Mouse (Mus musculus): Measurements from ENCODE around the gene Khdc1a. TPM values are rescaled to one million over a fixed set of nuclear protein-coding genes. Genes with fewer than 3 reads are reported as not detected.
"Not testable (repeated sequence)": the region's sequence is repeated elsewhere in the genome, so short reads cannot be mapped to it uniquely, and the experiment has no call there.

The Khdc1a gene
- not detected for total RNA-seq (2021)
- long read RNA-seq, experiment 1, result 0 reads
- long read RNA-seq, experiment 2, result 0 reads

GRCm38 (mm10) chr1:21349341-21349740, at the start of gene Khdc1a:
Khdc1a (plus strand) TSS chr1:21349641.
- no peak for DNase-seq
- intact Hi-C loops (cut with DNase I; ENCODE audit: low total_unique reads), result loop anchor here (10.0 kb wide), 1 partner anchor 135 kb away; the partner anchor contains the start of gene Tmem14a

GRCm38 (mm10) chr1:21299826-21300225, 49.6 kb upstream of the Khdc1a start:
- intact Hi-C loops (cut with DNase I; ENCODE audit: low total_unique reads), result no loop called here
- DNase-seq, result no peak

- DNase-seq, result no peak
- intact Hi-C loops (cut with DNase I; ENCODE audit: low total_unique reads), result no loop called here
Measured at GRCm38 (mm10) chr1:21301686-21302085, 47.8 kb upstream of the Khdc1a start.

DNA sequence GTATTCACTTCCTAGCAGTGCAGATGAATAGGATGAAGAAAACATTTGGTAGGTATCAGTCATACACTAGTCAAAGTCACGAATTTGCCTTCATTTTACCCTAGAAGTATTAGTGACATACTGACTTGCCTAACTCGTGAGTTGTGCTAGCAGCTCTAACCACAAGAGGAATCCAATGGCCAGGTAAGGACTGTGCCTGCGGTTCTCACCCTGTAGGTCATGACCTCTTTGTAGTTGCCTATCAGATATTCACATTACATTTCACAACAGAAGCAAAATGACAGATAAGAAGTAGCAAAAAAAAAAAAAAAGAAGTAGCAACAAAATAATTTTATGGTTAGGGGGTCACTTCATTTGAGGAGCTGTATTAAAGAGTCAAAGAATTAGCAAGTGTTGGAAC, 45.3 kb upstream of the Khdc1a start:
- intact Hi-C loops (cut with DNase I; ENCODE audit: low total_unique reads), result no loop called here
- DNase-seq, result no peak

DNA sequence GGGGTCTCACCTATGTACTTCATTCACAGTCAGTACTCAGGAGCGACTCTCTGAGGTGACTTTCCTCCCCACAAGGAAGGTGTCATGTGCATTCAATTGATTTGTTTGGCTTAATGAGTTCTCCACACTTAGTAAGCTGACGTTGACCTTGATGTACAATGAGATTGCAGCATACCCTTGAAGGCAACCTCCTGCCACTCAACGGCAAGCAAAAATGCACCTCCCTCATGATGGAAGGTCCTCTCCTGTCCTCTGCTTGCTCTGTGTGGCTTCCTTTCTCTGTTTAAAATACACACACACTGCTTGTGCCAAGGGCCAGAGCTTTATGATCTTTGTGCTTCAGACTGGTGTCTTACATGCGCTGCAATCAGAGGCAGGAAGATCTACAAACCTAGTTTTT, 44.8 kb upstream of the Khdc1a start:
- intact Hi-C loops (cut with DNase I; ENCODE audit: low total_unique reads), result no loop called here
- no peak for DNase-seq

DNA sequence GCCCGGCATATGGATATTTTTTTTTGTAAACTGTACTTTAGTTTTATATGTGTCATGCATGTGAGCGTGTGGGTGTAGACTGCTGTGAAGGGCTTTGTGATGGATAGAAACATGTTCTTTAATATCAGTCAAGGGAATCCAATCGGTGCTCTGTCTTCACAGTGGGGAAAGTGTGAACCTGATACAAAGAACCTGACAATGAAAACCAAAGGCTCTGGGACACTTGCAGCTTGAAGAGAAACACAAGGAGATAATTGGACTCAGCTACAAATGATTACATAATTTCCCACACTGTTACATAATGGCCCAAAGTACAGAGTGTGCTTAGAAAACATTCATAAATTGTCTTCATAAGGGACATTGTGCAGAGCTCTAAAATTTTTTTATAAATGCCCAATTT, 44.0 kb upstream of the Khdc1a start:
- DNase-seq, result no peak
- intact Hi-C loops (cut with DNase I; ENCODE audit: low total_unique reads), result no loop called here

GRCm38 (mm10) chr1:21314336-21314735, 35.1 kb upstream of the Khdc1a start:
- intact Hi-C loops (cut with DNase I; ENCODE audit: low total_unique reads), result no loop called here

DNA sequence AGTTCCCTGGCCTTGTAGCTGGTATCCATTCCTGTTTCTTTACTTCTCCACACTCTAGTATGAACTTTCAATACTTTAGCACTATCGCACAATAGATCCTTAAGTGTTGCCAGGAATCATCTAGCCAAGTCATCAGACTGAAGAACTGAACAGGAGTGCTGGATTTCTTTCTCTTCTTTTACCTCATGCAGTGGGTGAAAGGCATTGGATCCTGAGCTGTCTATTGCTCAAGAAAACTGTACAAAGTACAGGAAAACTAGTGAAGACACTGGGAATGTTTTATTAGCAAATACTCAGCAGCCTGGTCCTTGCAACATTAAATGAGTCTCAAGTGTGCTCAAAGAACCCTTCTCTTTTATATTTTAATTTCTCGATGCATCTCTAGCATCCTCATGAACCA, 33.7 kb upstream of the Khdc1a start:
- intact Hi-C loops (cut with DNase I; ENCODE audit: low total_unique reads), result no loop called here
- DNase-seq, result no peak

More at GRCm38 (mm10) chr1:21314336-21314735, 35.1 kb upstream of the Khdc1a start:
- DNase-seq, result no peak

DNA sequence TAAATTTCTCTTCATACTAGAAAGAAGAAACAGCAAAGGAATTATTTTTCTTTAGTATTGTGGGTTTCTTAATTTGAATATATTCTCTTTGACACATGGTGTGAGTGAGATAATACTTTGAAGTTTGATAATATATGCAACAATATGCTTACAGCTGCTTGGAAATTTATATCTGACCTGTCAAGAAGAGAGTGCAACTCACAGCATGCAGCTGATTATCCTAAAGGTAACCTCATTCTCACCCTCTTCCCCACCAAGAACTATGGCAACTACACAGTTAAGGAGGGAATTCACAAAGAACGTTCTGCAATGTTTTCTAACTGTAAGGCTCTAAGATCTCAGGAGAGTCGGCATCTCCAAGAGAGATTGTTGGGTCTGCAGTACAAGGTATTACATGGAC, 33.1 kb upstream of the Khdc1a start:
- no peak for DNase-seq
- intact Hi-C loops (cut with DNase I; ENCODE audit: low total_unique reads), result no loop called here

DNA sequence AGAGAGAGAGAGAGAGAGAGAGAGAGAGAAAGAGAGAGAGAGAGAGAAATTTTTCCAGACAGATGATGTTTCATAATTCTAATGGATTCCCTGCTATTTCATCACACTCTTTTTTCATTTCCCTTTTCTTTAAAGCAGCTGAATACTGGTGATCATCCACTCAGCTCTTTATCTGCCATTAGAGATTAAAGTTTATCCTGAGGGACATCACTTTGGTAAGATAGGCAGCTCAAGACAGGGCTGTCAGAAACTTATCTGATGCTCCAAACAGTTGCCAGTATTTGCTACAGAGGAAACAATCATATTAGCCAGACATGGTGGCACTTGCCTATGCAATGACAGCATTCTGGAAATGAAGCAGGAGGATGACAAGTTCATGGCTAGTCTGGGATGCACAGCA, 31.2 kb upstream of the Khdc1a start:
- intact Hi-C loops (cut with DNase I; ENCODE audit: low total_unique reads), result no loop called here
- no peak for DNase-seq

- intact Hi-C loops (cut with DNase I; ENCODE audit: low total_unique reads); DNase-seq: not testable (repeated sequence)
Measured at GRCm38 (mm10) chr1:21320271-21320670, 29.2 kb upstream of the Khdc1a start.

DNA sequence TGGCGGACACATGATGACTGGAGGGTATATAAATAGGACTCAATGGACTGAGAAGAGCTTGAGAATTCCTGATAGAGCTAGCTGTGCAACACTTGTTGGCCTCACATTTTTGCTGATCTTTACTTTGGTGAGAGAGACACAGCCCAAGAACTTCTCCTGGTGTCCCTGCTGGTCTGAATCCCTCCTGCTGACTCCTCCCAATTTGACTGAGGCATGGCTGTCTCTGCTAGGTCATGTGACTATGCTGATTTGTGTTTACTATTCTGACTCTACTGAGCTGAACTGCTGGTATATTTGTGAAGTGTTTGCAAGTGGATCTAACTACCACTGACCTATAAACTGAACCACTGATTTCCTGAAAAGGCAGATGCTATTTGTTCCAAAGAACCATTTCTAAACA, 27.8 kb upstream of the Khdc1a start:
- intact Hi-C loops (cut with DNase I; ENCODE audit: low total_unique reads), result no loop called here

DNA sequence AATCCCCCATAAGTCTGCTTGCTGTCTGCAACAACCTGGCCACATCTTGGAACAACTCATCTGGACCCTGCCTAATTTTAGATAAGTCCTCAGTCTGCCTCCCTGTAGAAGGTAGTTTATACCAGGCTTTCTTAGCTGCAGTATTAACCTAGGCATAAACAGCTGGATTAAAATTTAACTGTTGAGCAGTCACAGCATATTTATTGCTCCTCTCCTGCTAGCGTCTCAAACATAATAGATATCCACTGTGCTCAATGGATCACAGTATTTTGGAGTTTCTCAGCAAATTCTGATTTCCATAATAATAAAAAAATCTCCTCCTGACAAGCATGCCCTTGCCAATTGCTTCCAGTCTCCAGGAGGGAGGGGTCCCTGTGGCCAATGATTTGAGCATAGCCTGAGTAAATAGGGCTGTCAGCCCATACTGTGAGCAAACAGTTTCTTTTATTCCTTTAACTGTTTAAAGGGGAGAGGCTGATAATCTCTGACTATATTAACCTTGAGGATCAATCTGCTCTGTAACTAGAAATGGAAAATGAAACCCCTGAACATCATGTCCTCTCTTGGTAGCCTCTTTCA, 25.4 kb upstream of the Khdc1a start:
- DNase-seq, result no peak

More for the DNA sequence above, 27.8 kb upstream of the Khdc1a start:
- no peak for DNase-seq

DNA sequence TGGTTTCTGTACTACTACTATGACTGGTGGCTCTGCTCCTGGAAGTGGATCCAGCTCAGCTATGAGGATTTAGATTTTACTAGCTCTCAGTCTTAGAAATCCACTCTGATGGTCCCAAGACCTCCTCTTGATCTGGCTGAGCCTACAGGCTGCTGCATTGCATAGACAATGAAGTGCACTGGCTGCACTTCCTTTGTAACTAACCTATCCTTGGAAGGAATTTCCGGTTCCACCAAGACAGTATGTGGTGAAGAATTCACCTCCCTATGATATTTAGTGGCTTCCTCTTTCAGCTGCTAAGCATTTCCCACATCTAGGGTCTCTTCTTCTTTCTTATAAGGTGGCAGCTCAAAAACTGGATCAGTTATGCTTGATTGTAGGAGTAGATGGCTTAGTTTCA, 24.8 kb upstream of the Khdc1a start:
- intact Hi-C loops (cut with DNase I; ENCODE audit: low total_unique reads), result no loop called here

More for the DNA sequence above, 25.4 kb upstream of the Khdc1a start:
- intact Hi-C loops (cut with DNase I; ENCODE audit: low total_unique reads), result no loop called here

DNA sequence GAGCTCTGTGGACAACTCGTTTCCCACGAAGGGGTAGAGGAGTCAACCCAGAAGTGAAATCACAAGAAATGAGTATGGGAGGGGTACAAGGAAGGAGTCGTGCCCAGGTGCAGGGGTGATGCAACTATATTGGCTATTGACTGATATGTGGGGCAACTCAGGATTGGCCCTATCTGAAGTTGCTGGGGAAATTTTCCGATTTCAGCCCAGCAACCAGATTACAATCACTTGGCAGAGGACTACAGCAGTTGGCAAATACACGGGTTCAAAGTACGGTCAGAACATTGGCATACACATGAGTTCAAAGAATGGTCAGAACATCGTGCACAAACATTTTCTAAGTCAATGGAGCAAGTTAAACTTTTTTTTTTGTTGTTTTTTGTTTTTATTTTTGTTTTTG, 22.7 kb upstream of the Khdc1a start:
- intact Hi-C loops (cut with DNase I; ENCODE audit: low total_unique reads), result no loop called here
- no peak for DNase-seq

More for the DNA sequence above, 24.8 kb upstream of the Khdc1a start:
- no peak for DNase-seq

- DNase-seq, result not testable (repeated sequence)
Measured at GRCm38 (mm10) chr1:21331161-21331560, 18.3 kb upstream of the Khdc1a start.

DNA sequence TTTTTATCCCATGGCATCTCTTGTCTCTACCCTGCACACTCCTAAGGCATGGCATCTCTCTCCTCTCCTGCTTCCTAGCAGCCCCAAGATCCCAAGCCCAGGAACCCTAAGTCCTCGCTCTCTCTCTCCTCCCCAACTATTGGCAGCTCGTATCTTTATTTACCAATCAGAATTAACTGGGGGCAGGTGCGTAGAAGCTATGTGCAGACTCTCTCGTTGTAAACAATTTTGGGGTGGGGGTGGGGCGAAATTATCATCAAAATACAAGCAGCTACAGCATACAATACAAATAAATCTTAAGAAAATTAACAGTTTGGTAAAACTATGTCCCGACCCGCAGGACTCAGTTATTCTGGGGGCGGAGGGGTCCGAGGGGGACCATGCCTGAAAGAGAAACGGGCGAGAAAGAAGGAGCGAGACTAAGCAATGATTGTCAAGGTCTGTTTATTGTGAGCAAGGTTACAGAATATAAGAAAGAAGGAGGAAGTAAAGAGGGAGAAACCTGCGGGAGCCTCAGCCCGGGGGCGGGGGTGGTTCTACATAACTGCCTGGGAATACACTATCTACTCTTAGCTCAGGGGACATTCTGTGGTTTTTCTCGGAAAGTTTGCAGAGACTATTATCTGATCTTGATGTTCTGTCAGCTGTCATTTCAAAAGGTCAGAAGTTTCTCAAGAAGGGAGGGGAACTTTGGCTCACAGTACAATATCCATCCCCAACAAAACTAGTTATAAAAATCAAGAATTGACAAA, 16.0 kb upstream of the Khdc1a start:
- intact Hi-C loops (cut with DNase I; ENCODE audit: low total_unique reads), result no loop called here

More at GRCm38 (mm10) chr1:21331161-21331560, 18.3 kb upstream of the Khdc1a start:
- intact Hi-C loops (cut with DNase I; ENCODE audit: low total_unique reads), result not testable (repeated sequence)

DNA sequence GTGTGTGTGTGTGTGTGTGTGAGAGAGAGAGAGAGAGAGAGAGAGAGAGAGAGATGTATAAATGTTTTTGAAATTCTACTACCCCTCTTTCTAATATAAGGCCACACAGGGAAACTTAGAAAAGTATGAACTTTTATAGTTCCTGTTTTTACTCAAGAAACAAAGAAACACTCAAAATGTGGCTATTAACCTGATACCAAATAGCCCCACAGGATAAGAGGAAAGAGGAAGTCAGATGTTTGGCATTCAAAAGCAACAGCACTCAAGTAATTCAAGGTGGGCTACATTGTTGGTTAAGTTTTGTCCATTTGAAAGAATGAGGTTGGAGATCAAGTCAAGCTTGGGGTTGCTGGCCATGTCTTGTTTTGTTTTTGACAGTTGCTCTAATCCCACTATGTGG, 13.6 kb upstream of the Khdc1a start:
- intact Hi-C loops (cut with DNase I; ENCODE audit: low total_unique reads), result no loop called here
- no peak for DNase-seq

More for the DNA sequence above, 16.0 kb upstream of the Khdc1a start:
- DNase-seq, result no peak

- no peak for DNase-seq
- intact Hi-C loops (cut with DNase I; ENCODE audit: low total_unique reads), result loop anchor here (10.0 kb wide), 1 partner anchor 126 kb away; the partner anchor contains the start of gene Tmem14a
Measured at GRCm38 (mm10) chr1:21340745-21341144, 8.7 kb upstream of the Khdc1a start.

DNA sequence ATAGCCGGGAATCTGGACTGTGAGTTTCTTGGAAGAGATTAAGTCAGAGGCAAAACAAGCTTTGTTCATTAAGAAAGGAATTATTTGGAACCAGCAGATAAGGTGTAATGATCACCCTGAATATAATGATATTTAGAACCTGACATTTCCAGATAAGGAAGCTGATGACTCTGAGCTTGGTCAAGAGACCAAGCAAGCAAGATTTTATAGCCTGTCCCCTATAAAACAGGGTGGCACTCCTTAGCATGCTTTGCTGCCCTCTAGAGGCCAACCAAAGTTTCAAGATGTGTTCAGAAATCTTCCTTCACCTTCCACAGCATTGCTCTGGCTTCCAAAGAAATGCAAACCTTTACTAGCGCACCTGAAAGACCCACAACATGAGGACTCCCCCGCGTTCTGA, 5.2 kb upstream of the Khdc1a start:
- intact Hi-C loops (cut with DNase I; ENCODE audit: low total_unique reads), result loop anchor here (10.0 kb wide), 1 partner anchor 129 kb away; the partner anchor contains the start of gene Tmem14a
- peak; percentile 7 for DNase-seq

GRCm38 (mm10) chr1:21344752-21345151, 4.7 kb upstream of the Khdc1a start:
- intact Hi-C loops (cut with DNase I; ENCODE audit: low total_unique reads), result loop anchor here (10.0 kb wide), 1 partner anchor 130 kb away; the partner anchor contains the start of gene Tmem14a
- not testable (repeated sequence) for DNase-seq
